Mouse (Mus musculus) spleen, postnatal 14 days (tissue): ENCODE measurements around the gene Tnfaip6.
A peak's percentile ranks its signal among the peaks of the same experiment; 100 is the strongest.

ENCODE experiments used
- DNase-seq, 2 experiments: peaks; one replicate each; pipeline ENCODE4 v3.0.0; 2021 to 2022; ENCODE audit warnings: low spot score in 2 of 2

Tnfaip6 gene

GRCm38 (mm10) chr2:52053502-52053901 is 15.7 kb downstream of the Tnfaip6 start:
- no peak for DNase-seq

- no peak for DNase-seq
Observed at GRCm38 (mm10) chr2:52055616-52056015, 17.8 kb downstream of the Tnfaip6 start.

- DNase-seq, result no peak
Observed at GRCm38 (mm10) chr2:52057099-52057498, 19.3 kb downstream of the Tnfaip6 start.

- no peak for DNase-seq
Observed at GRCm38 (mm10) chr2:52057681-52058080, 19.9 kb downstream of the Tnfaip6 start.

- no peak for DNase-seq
Observed at GRCm38 (mm10) chr2:52068641-52069040, 30.8 kb downstream of the Tnfaip6 start.

GRCm38 (mm10) chr2:52070816-52071215 is 33.0 kb downstream of the Tnfaip6 start:
- DNase-seq, result no peak

GRCm38 (mm10) chr2:52071241-52071991 is 33.6 kb downstream of the Tnfaip6 start:
- DNase-seq, result no peak

- no peak for DNase-seq
Observed at GRCm38 (mm10) chr2:52072065-52072490, 34.3 kb downstream of the Tnfaip6 start.

GRCm38 (mm10) chr2:52072491-52073140 is 34.8 kb downstream of the Tnfaip6 start, which contains the start of gene Rif1:
Rif1 (plus strand) TSS chr2:52072832.
- DNase-seq, result peak; percentile 68 to 78

GRCm38 (mm10) chr2:52073141-52073904 is 35.5 kb downstream of the Tnfaip6 start:
- DNase-seq, result peak; percentile 23 to 43

GRCm38 (mm10) chr2:52078666-52079065 is 40.9 kb downstream of the Tnfaip6 start:
- no peak for DNase-seq

- DNase-seq, result no peak
Observed at GRCm38 (mm10) chr2:52084013-52084412, 46.2 kb downstream of the Tnfaip6 start.

- no peak for DNase-seq
Observed at GRCm38 (mm10) chr2:52084571-52084970, 46.8 kb downstream of the Tnfaip6 start.
